23 mouse cellular contexts compared by ENCODE assay signal in genomic region chr3:51201986-51202385, GRCm38 (mm10). TPM values are rescaled to one million over a fixed set of nuclear protein-coding genes. Genes with fewer than 3 reads are reported as not detected.
DNase-seq lines count a peak whose midpoint lies in the region; ATAC-seq and TF ChIP-seq lines count a peak whose summit lies in the region.
"Had no signal": no experiment of that assay in that cellular context is flagged by ENCODE, and none has a peak within 500 bp of the region (broad histone marks: within the 10 kb centered on the region; RNA-seq: fewer than 3 reads in every experiment).

No protein-coding gene starts in this region.

- TF ChIP-seq CTCF in CH12.LX (conservative IDR thresholded peaks at IDR 0.05 in 1 of 2, IDR thresholded peaks at IDR 0.05 in 1 of 2; ENCODE audit: low read depth in 2 of 2, low read length in 2 of 2), result no peak
- no peak for TF ChIP-seq CTCF in hindbrain, postnatal 0 days (IDR thresholded peaks at IDR 0.05; ENCODE audit: low read depth)
- no peak for TF ChIP-seq CTCF in lung, postnatal 0 days (IDR thresholded peaks at IDR 0.05)

- H3K27ac ChIP-seq in limb, embryonic 13.5 days, result peak overlapping the region; percentile 45; the same call in 1 of the 2 replicates
- H3K27ac ChIP-seq in limb, embryonic 10.5 days, result no peak overlapping the region
- no peak overlapping the region for H3K27ac ChIP-seq in CH12.LX (ENCODE audit: insufficient read depth, low read depth)
- no peak overlapping the region for H3K27ac ChIP-seq in limb, embryonic 14.5 days (replicated peaks; ENCODE audit: low read depth, low read length)
- no peak overlapping the region for H3K27ac ChIP-seq in hindbrain, postnatal 0 days
- H3K27ac ChIP-seq in lung, postnatal 0 days (ENCODE audit: low read length), result no peak overlapping the region
- H3K27ac ChIP-seq in kidney, embryonic 16.5 days (ENCODE audit: low read length), result no peak overlapping the region
- H3K27ac ChIP-seq: forebrain, embryonic 10.5 days; forebrain, embryonic 15.5 days; intestine, embryonic 15.5 days; limb, embryonic 12.5 days; midbrain, embryonic 12.5 days; neural tube, embryonic 13.5 days had no signal

- TF ChIP-seq EP300 in CH12.LX (IDR thresholded peaks at IDR 0.05; ENCODE audit: low read length), result no peak
- TF ChIP-seq EP300 in lung, postnatal 0 days (IDR thresholded peaks at IDR 0.05), result no peak

- no peak overlapping the region for H3K4me3 ChIP-seq in limb, embryonic 13.5 days
- no peak overlapping the region for H3K4me3 ChIP-seq in limb, embryonic 10.5 days
- no peak overlapping the region for H3K4me3 ChIP-seq in CH12.LX (replicated peaks in 1 of 3; ENCODE audit: low read depth in 2 of 3, low read length in 2 of 3, poor library complexity in 1 of 3)
- no peak overlapping the region for H3K4me3 ChIP-seq in limb, embryonic 14.5 days (replicated peaks; ENCODE audit: low read length)
- H3K4me3 ChIP-seq in hindbrain, postnatal 0 days (ENCODE audit: low read length), result no peak overlapping the region
- no peak overlapping the region for H3K4me3 ChIP-seq in lung, postnatal 0 days (ENCODE audit: low read depth, low read length)
- H3K4me3 ChIP-seq in kidney, embryonic 16.5 days (ENCODE audit: low read length), result no peak overlapping the region
- H3K4me3 ChIP-seq: embryonic facial prominence, embryonic 13.5 days; forebrain, embryonic 10.5 days; forebrain, embryonic 15.5 days; intestine, embryonic 15.5 days; limb, embryonic 12.5 days; megakaryocyte, embryonic 14.5 days; midbrain, embryonic 12.5 days; neural tube, embryonic 13.5 days had no signal

- ATAC-seq in limb, embryonic 13.5 days (ENCODE audit: low FRiP score, low read depth), result no peak
- no peak for ATAC-seq in limb, embryonic 14.5 days (ENCODE audit: low FRiP score, low read depth)
- ATAC-seq in hindbrain, postnatal 0 days, result no peak
- ATAC-seq in lung, postnatal 0 days, result no peak
- no peak for ATAC-seq in kidney, embryonic 16.5 days (ENCODE audit: low FRiP score, low TSS enrichment)
- ATAC-seq: activated CD4-positive, CD25-positive, alpha-beta regulatory T cell, adult 4 months; CD4-positive, CD25-positive, alpha-beta regulatory T cell, adult 4 months; forebrain, embryonic 15.5 days; hindbrain, embryonic 16.5 days; intestine, embryonic 15.5 days had no signal

- 69% methylated on average over 9 of the region's 9 CpGs for WGBS in limb, embryonic 13.5 days
- 88% methylated on average over 9 of the region's 9 CpGs for WGBS in limb, embryonic 10.5 days
- 72% methylated on average over 9 of the region's 9 CpGs for WGBS in limb, embryonic 14.5 days
- 84% methylated on average over 9 of the region's 9 CpGs for WGBS in hindbrain, postnatal 0 days
- 68% methylated on average over 9 of the region's 9 CpGs for WGBS in lung, postnatal 0 days
- WGBS in kidney, embryonic 16.5 days, result 69% methylated on average over 9 of the region's 9 CpGs

- dilution Hi-C loops in CH12.LX (cut with MboI; ENCODE audit: extremely low pct_ligation_motif_present, extremely low pct_unique_long_range_greater_than_20kb, low sequenced_read_pairs), result no loop called here

- peaks cover 30% of the 10 kb centered on the region for H3K4me1 ChIP-seq in limb, embryonic 13.5 days
- peaks cover 7% of the 10 kb centered on the region for H3K4me1 ChIP-seq in limb, embryonic 10.5 days
- peaks cover 5 to 29% of the 10 kb centered on the region in 2 experiments for H3K4me1 ChIP-seq in CH12.LX (ENCODE audit: control insufficient read depth in 1 of 2, insufficient read depth in 2 of 2)
- H3K4me1 ChIP-seq in limb, embryonic 14.5 days (ENCODE audit: control insufficient read depth, insufficient read depth, low read length), result peaks cover 14% of the 10 kb centered on the region
- H3K4me1 ChIP-seq in hindbrain, postnatal 0 days (ENCODE audit: insufficient read depth, low read length), result no peaks in the 10 kb centered on the region
- no peaks in the 10 kb centered on the region for H3K4me1 ChIP-seq in lung, postnatal 0 days (ENCODE audit: insufficient read depth, low read depth, low read length)
- H3K4me1 ChIP-seq in kidney, embryonic 16.5 days (ENCODE audit: insufficient read depth, low read length), result 0 out of 2 replicates have a peak, but pooled peaks cover 3% of the 10 kb centered on the region
- H3K4me1 ChIP-seq: forebrain, embryonic 15.5 days; midbrain, embryonic 12.5 days had no signal

- H3K27me3 ChIP-seq in limb, embryonic 13.5 days, result no peaks in the 10 kb centered on the region
- H3K27me3 ChIP-seq in limb, embryonic 10.5 days (ENCODE audit: low read depth, poor library complexity, severe bottlenecking), result no peaks in the 10 kb centered on the region
- H3K27me3 ChIP-seq in CH12.LX (replicated peaks), result no peaks in the 10 kb centered on the region
- H3K27me3 ChIP-seq in limb, embryonic 14.5 days (ENCODE audit: control insufficient read depth, insufficient read depth, low read length), result no peaks in the 10 kb centered on the region
- H3K27me3 ChIP-seq in hindbrain, postnatal 0 days (ENCODE audit: insufficient read depth, low read length), result no peaks in the 10 kb centered on the region
- no peaks in the 10 kb centered on the region for H3K27me3 ChIP-seq in lung, postnatal 0 days (replicated peaks; ENCODE audit: insufficient read depth, low read length)
- H3K27me3 ChIP-seq in kidney, embryonic 16.5 days (ENCODE audit: insufficient read depth, low read length), result no peaks in the 10 kb centered on the region
- H3K27me3 ChIP-seq: embryonic facial prominence, embryonic 13.5 days; forebrain, embryonic 15.5 days; intestine, embryonic 15.5 days; limb, embryonic 12.5 days; midbrain, embryonic 12.5 days; neural tube, embryonic 13.5 days had no signal

- no peak for DNase-seq in limb, embryonic 10.5 days (ENCODE audit: low spot score)
- DNase-seq in CH12.LX (ENCODE audit: extremely low read depth), result no peak
- peak; percentile 56 for DNase-seq in adrenal gland, postnatal 10 days
- DNase-seq in limb, embryonic 14.5 days (ENCODE audit: low spot score), result peak; percentile 11
- no peak for DNase-seq in hindbrain, postnatal 0 days (ENCODE audit: low spot score)
- DNase-seq in lung, postnatal 0 days (ENCODE audit: low spot score), result no peak
- DNase-seq: cerebellum, adult 18-20 months; lung, postnatal 4 days; thymus, adult 18-20 months; thymus, postnatal 4 days had no signal

- no peaks in the 10 kb centered on the region for H3K36me3 ChIP-seq in limb, embryonic 13.5 days
- no peaks in the 10 kb centered on the region for H3K36me3 ChIP-seq in limb, embryonic 10.5 days
- peaks cover 11 to 75% of the 10 kb centered on the region in 2 experiments for H3K36me3 ChIP-seq in CH12.LX (replicated peaks in 1 of 2; ENCODE audit: control insufficient read depth in 1 of 2, insufficient read depth in 1 of 2, low read length in 1 of 2)
- H3K36me3 ChIP-seq in limb, embryonic 14.5 days (ENCODE audit: control insufficient read depth, insufficient read depth, low read length), result no peaks in the 10 kb centered on the region
- H3K36me3 ChIP-seq in hindbrain, postnatal 0 days (ENCODE audit: insufficient read depth, low read length), result no peaks in the 10 kb centered on the region
- H3K36me3 ChIP-seq in lung, postnatal 0 days (ENCODE audit: insufficient read depth, low read length), result no peaks in the 10 kb centered on the region
- no peaks in the 10 kb centered on the region for H3K36me3 ChIP-seq in kidney, embryonic 16.5 days (ENCODE audit: insufficient read depth, low read length)
- H3K36me3 ChIP-seq: embryonic facial prominence, embryonic 13.5 days; forebrain, embryonic 10.5 days; forebrain, embryonic 15.5 days; intestine, embryonic 15.5 days; limb, embryonic 12.5 days; midbrain, embryonic 12.5 days; neural tube, embryonic 13.5 days had no signal

- no peak for TF ChIP-seq POLR2A in CH12.LX (IDR thresholded peaks at IDR 0.05; ENCODE audit: low read depth, low read length)
- TF ChIP-seq POLR2A in limb, embryonic 14.5 days (IDR thresholded peaks at IDR 0.05; ENCODE audit: borderline replicate concordance, extremely low read depth, insufficient read depth, insufficient read length), result no peak

- H3K79me2 ChIP-seq in CH12.LX (replicated peaks; ENCODE audit: control insufficient read depth, extremely low read depth, insufficient read depth, poor library complexity, severe bottlenecking), result no peaks in the 10 kb centered on the region; the same call in 1 of the 2 replicates

- TF ChIP-seq RAD21 in CH12.LX (IDR thresholded peaks at IDR 0.05; ENCODE audit: low read depth, low read length), result no peak

- H3K9ac ChIP-seq in limb, embryonic 13.5 days, result no peak overlapping the region
- no peak overlapping the region for H3K9ac ChIP-seq in CH12.LX (ENCODE audit: insufficient read depth, low read depth)
- no peak overlapping the region for H3K9ac ChIP-seq in limb, embryonic 14.5 days (ENCODE audit: low read depth, low read length, severe bottlenecking)
- H3K9ac ChIP-seq in hindbrain, postnatal 0 days (replicated peaks; ENCODE audit: low read length), result no peak overlapping the region
- no peak overlapping the region for H3K9ac ChIP-seq in lung, postnatal 0 days (replicated peaks; ENCODE audit: low read depth)
- no peak overlapping the region for H3K9ac ChIP-seq in kidney, embryonic 16.5 days (replicated peaks; ENCODE audit: low read length)
- H3K9ac ChIP-seq: embryonic facial prominence, embryonic 13.5 days; forebrain, embryonic 15.5 days; intestine, embryonic 15.5 days; limb, embryonic 12.5 days; midbrain, embryonic 12.5 days; neural tube, embryonic 13.5 days had no signal

- in situ Hi-C loops in CH12.LX (cut with MboI; ENCODE audit: low pct_ligation_motif_present, low pct_unique_long_range_greater_than_20kb, low sequenced_read_pairs), result loop anchor here (25.0 kb wide), 1 partner anchor 765 kb away; the partner anchor contains the start of gene Slc7a11

- H3K4me2 ChIP-seq in limb, embryonic 13.5 days (replicated peaks), result no peak overlapping the region
- no peak overlapping the region for H3K4me2 ChIP-seq in CH12.LX (ENCODE audit: insufficient read depth, low read depth, poor library complexity, severe bottlenecking)
- no peak overlapping the region for H3K4me2 ChIP-seq in limb, embryonic 14.5 days (replicated peaks; ENCODE audit: low read depth, low read length, severe bottlenecking)
- H3K4me2 ChIP-seq in hindbrain, postnatal 0 days (ENCODE audit: low read depth, low read length), result no peak overlapping the region
- H3K4me2 ChIP-seq in lung, postnatal 0 days (replicated peaks; ENCODE audit: low read depth, low read length), result no peak overlapping the region
- no peak overlapping the region for H3K4me2 ChIP-seq in kidney, embryonic 16.5 days (replicated peaks; ENCODE audit: low read depth, low read length)
- H3K4me2 ChIP-seq: embryonic facial prominence, embryonic 13.5 days; forebrain, embryonic 15.5 days; intestine, embryonic 15.5 days; limb, embryonic 12.5 days; midbrain, embryonic 12.5 days; neural tube, embryonic 13.5 days had no signal

- no peaks in the 10 kb centered on the region for H3K9me3 ChIP-seq in limb, embryonic 13.5 days
- no peaks in the 10 kb centered on the region for H3K9me3 ChIP-seq in limb, embryonic 10.5 days (replicated peaks)
- H3K9me3 ChIP-seq in CH12.LX (replicated peaks; ENCODE audit: low read length), result peaks cover 6% of the 10 kb centered on the region
- H3K9me3 ChIP-seq in limb, embryonic 14.5 days (ENCODE audit: control insufficient read depth, low read length), result no peaks in the 10 kb centered on the region
- no peaks in the 10 kb centered on the region for H3K9me3 ChIP-seq in hindbrain, postnatal 0 days (ENCODE audit: low read length)
- no peaks in the 10 kb centered on the region for H3K9me3 ChIP-seq in lung, postnatal 0 days (ENCODE audit: low read length)
- no peaks in the 10 kb centered on the region for H3K9me3 ChIP-seq in kidney, embryonic 16.5 days (ENCODE audit: low read length)
- H3K9me3 ChIP-seq: embryonic facial prominence, embryonic 13.5 days; forebrain, embryonic 15.5 days; intestine, embryonic 15.5 days; neural tube, embryonic 13.5 days had no signal

RNA-seq across cellular contexts. Expression of gene Noct, which starts 22.3 kb away (rescaled TPM):
- 10.0 and 10.4 TPM in 2 replicates for polyA plus RNA-seq in limb, embryonic 13.5 days (2015; fragmentation: Nextera tagmentation; extraction: Ambion mirVana)
- 11.0 and 11.9 TPM in 2 replicates for polyA plus RNA-seq in limb, embryonic 10.5 days (2016; fragmentation: Nextera tagmentation; extraction: Ambion mirVana)
- total RNA-seq in CH12.LX (2012; rRNA removed) (8.7 and 10.2 TPM in 2 replicates), CH12.LX (2014; rRNA removed) (13.8 and 14.5 TPM in 2 replicates)
- polyA plus RNA-seq in CH12.LX (2012; ENCODE audit: insufficient read length, low read depth), result 9.9 and 12.0 TPM in 2 replicates
- total RNA-seq in adrenal gland, postnatal 10 days (2021), result 10 to 100 TPM; 24.7 to 60.6 TPM
- 18.0 and 23.3 TPM in 2 replicates for polyA plus RNA-seq in limb, embryonic 14.5 days (2012; rRNA removed)
- 10.0 and 11.7 TPM in 2 replicates for polyA plus RNA-seq in limb, embryonic 14.5 days (2014; fragmentation: Nextera tagmentation; extraction: Ambion mirVana)
- total RNA-seq in hindbrain, postnatal 0 days (2014; rRNA removed), result 40.8 and 41.9 TPM in 2 replicates
- 27.7 and 31.6 TPM in 2 replicates for polyA plus RNA-seq in hindbrain, postnatal 0 days (2015; fragmentation: Nextera tagmentation; extraction: Ambion mirVana)
- polyA plus RNA-seq in lung, postnatal 0 days (2015; fragmentation: Nextera tagmentation; extraction: Ambion mirVana), result 4.1 and 4.2 TPM in 2 replicates
- 7.2 and 7.9 TPM in 2 replicates for polyA plus RNA-seq in kidney, embryonic 16.5 days (2015; fragmentation: Nextera tagmentation; extraction: Ambion mirVana)

Comparison
In these comparisons a context has a peak if more than half of its experiments do, and no peak if none do; other contexts are left out.
1. DNase-seq: peak in adrenal gland, postnatal 10 days (single experiment) and limb, embryonic 14.5 days (single experiment); none in limb, embryonic 10.5 days (single experiment), CH12.LX (single experiment), hindbrain, postnatal 0 days (single experiment) and lung, postnatal 0 days (single experiment).